Mouse (Mus musculus) spleen, adult 2 months (tissue): Measurements from ENCODE around the gene Surf1. TPM values are rescaled to one million over a fixed set of nuclear protein-coding genes. Genes with fewer than 3 reads are reported as not detected.

Experiments
- DNase-seq, 2 experiments: peaks; one replicate each; pipeline versions ENCODE4 v3.0.0 to v3.0.0-alpha.2; 2012 to 2021; ENCODE audit warnings: low spot score in 2 of 2, low read depth in 1 of 2
- H3K27ac ChIP-seq: fragments of 200-500 bp; 2 replicates; pipeline ENCODE4 v1.5.1; 2012; ENCODE audit warnings: low read length, inconsistent platforms; ENCODE audit not compliant: insufficient read depth
- H3K27me3 ChIP-seq: fragments of 200-500 bp; 2 replicates; pipeline ENCODE4 v1.6.1; 2012; ENCODE audit warnings: mild to moderate bottlenecking, moderate library complexity, low read length, inconsistent platforms; ENCODE audit not compliant: control insufficient read depth, insufficient read depth
- H3K36me3 ChIP-seq: fragments of 200-500 bp; 2 replicates; pipeline ENCODE4 v1.6.1; 2012; ENCODE audit warnings: mild to moderate bottlenecking, low read length, inconsistent platforms; ENCODE audit not compliant: control insufficient read depth, insufficient read depth
- H3K4me1 ChIP-seq: fragments of 200-500 bp; 2 replicates; pipeline ENCODE4 v1.6.1; 2011; ENCODE audit warnings: inconsistent platforms; ENCODE audit not compliant: control insufficient read depth, insufficient read depth, insufficient read length
- H3K4me3 ChIP-seq: fragments of 200-500 bp; 2 replicates; pipeline ENCODE4 v1.5.1; 2011; ENCODE audit warnings: mild to moderate bottlenecking, inconsistent platforms; ENCODE audit not compliant: insufficient read depth, insufficient read length; ENCODE audit errors: extremely low read depth
- CTCF ChIP-seq: fragments of 200-500 bp; IDR thresholded peaks from 2 replicates; pipeline ENCODE4 v1.5.1; 2011; ENCODE audit warnings: mild to moderate bottlenecking, inconsistent platforms; ENCODE audit not compliant: insufficient read depth, insufficient read length, insufficient replicate concordance; ENCODE audit errors: extremely low read depth
- POLR2A ChIP-seq: fragments of 200-500 bp; IDR thresholded peaks from 2 replicates; pipeline ENCODE4 v1.6.1; 2011; ENCODE audit warnings: low read depth, low read length, inconsistent platforms
- WGBS: fragments of 180-500 bp; shearing (Covaris S2); methylation state at CpG from one replicate; pipeline ENCODE4 v1.1.7; 2018; 5-methylcytosine and 5-hydroxymethylcytosine counted together
- polyA plus RNA-seq: library from polyadenylated mRNA; depleted of rRNA; stranded (reverse); fragments of >200 nt; gene quantifications from 2 replicates; pipeline ENCODE4 v1.2.3, GENCODE M21; 2012

The Surf1 gene
- polyA plus RNA-seq, 1 experiment = 35.5 TPM

DNA sequence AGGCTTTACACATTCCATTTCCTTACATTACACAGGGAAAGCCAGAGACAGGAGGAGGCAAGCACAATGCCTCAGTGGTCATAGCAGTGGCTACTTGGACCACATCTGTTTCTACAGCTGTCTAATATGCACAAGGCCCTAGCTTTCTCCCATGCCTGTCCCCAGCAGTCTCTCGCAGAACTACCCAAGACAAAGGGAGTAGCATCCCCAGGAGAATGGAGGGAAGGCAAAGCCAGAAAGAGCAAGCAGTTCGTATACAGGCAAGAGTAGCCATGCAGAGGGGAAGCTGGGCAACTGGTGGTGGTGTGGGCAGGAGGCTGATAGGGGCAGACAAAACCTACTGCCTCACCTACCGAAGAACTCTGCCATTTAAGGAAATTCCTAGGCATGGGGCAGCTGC is 9.9 kb downstream of the Surf1 start:
- TF ChIP-seq POLR2A (no peak), CTCF (no peak)
- no peak for DNase-seq
- Histone ChIP-seq H3K27me3 (no peaks in the 10 kb centered on the region), H3K27ac (no peak overlapping the region), H3K4me1 (peaks cover 5% of the 10 kb centered on the region; the same call in 1 of the 2 replicates), H3K36me3 (peaks cover 5% of the 10 kb centered on the region; the same call in 1 of the 2 replicates), H3K4me3 (no peak overlapping the region)
- WGBS = 93% methylated on average over 3 of the region's 3 CpGs

DNA sequence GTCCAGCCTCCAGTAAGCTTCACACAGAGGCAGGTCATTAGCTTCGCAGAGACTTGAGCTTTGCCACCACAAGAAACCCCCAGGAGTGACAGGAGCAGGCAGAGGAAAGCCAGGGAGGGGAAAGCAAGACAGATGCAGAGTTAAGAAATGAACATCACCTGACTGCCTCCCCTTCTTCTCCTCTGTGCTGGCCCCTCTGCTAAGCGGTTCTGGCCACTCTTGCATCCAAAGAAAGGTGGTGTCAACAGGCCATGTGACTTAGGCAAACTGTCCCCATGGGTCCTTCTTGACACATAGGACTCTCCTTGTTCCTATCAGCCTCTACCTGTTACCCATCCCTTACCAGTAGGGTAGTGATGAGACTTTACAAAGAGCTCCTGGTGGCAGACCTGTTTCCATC is 10.4 kb downstream of the Surf1 start:
- Histone ChIP-seq H3K36me3 (peaks cover 4% of the 10 kb centered on the region; the same call in 1 of the 2 replicates), H3K27ac (no peak overlapping the region), H3K4me1 (peaks cover 7% of the 10 kb centered on the region; the same call in 1 of the 2 replicates), H3K4me3 (no peak overlapping the region), H3K27me3 (no peaks in the 10 kb centered on the region)
- no peak for DNase-seq
- WGBS = 87% methylated on average over 2 of the region's 2 CpGs
- TF ChIP-seq CTCF (no peak), POLR2A (no peak)

DNA sequence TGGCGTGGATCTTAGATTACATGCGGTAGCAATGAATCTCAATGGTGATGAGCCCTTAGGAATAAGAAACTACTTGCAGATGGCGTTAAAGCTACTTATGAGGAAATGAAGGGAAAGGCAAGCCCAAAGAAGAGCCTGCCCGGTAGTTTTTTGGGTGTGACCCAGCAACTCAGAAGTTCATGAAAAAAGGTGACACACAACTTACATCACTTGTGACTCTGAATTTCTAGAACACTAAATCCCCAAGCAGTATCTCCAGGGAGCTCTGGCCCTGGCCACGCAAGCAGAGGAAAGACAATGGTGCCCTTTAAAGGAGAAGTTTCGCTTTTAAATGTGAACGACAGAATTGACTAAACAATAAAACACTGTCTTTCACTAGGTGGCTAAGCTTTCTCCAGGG is 13.0 kb downstream of the Surf1 start:
- TF ChIP-seq CTCF (no peak), POLR2A (no peak)
- peaks cover 7% of the 10 kb centered on the region; the same call in 1 of the 2 replicates for H3K4me1 ChIP-seq
- peaks cover 15% of the 10 kb centered on the region for H3K36me3 ChIP-seq
- peak overlapping the region; percentile 75 for H3K4me3 ChIP-seq
- no peaks in the 10 kb centered on the region for H3K27me3 ChIP-seq
- H3K27ac ChIP-seq = peak overlapping the region; percentile 74
- WGBS = 7% methylated on average over 7 of the region's 7 CpGs
- DNase-seq = no peak

DNA sequence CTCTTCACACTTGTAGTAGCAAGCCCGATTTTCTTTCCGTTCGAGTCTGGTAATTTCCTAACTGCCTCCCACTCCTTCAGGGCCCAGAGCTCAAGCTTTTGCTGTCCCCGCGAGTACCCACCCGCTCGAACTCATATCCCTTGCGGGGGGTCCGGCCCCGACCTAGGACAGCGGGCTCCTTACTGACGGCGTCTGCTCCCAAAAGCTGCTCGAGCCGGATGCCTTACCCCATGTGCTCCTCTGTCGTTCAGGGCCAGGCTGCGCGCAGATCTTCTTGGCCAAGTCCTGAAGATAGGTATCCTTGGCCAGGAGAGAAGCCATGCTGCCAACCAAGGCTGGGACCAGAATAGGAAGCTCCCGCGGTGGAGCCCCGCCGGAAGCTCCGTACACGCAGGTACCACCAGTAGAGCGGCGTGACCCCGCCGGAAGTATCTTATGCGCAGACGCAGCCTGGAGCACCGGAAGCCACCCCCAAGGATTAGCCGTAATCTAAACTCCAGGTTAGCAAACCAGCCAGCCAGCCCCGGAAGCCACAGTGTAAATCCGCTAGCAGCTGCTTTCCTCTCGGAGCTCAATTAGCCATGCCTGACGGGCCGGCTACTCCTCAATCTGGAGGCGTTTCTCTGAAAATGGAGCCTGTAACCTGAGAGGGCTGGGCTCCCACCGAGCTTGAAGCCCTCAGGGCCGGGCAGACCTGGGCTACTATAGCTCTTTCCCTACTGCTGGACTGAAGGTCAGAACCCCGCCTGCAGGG is 13.7 kb downstream of the Surf1 start, which contains the start of gene Surf6:
Surf6 (minus strand) TSS at position 413 of the 754 bp plus-strand sequence.
- peaks cover 19% of the 10 kb centered on the region for H3K36me3 ChIP-seq
- TF ChIP-seq POLR2A (peak; percentile 22; the same call in 1 of the 2 replicates), CTCF (no peak)
- H3K27ac ChIP-seq = peak within 1 kb of the TSS; percentile 74
- peaks cover 7% of the 10 kb centered on the region; the same call in 1 of the 2 replicates for H3K4me1 ChIP-seq
- no peaks in the 10 kb centered on the region for H3K27me3 ChIP-seq
- peak; percentile 88 to 97 for DNase-seq
- peak within 1 kb of the TSS; percentile 75 for H3K4me3 ChIP-seq
- under 1% methylated on average over 41 of the region's 41 CpGs for WGBS

DNA sequence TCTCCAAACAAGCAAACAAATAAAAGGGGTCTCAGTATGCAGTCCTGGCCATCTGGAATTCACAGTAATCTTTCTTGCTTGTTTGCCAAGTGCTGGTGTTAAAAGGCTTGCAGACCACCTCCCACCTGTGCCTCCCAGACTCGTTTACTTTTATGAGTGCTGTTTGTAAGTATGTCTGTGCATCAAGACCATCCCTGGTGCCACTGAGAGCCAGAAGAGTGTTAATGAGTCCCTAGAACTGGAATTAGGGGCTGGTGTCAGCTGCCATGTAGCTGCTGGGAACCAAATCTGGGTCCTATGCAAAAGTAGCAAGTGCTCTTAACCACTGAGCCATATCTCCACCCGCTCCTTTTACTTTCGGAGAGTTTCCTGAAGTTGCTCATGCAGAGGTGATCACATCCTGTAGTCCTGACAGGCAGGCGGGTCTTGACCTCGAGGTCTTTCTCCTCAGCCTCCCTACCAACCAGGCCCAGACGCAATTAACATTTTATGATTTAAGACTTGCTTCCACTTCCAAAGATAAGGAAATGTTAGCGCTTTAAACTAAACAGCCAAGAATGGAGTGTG is 14.4 kb downstream of the Surf1 start:
- WGBS = 4% methylated on average over 7 of the region's 7 CpGs
- no peak for DNase-seq
- Histone ChIP-seq H3K27me3 (no peaks in the 10 kb centered on the region), H3K4me3 (peak overlapping the region; percentile 75; the same call in 1 of the 2 replicates), H3K27ac (no peak overlapping the region; the same call in 1 of the 2 replicates), H3K36me3 (peaks cover 22% of the 10 kb centered on the region), H3K4me1 (peaks cover 7% of the 10 kb centered on the region; the same call in 1 of the 2 replicates)
- TF ChIP-seq CTCF (no peak), POLR2A (no peak)

DNA sequence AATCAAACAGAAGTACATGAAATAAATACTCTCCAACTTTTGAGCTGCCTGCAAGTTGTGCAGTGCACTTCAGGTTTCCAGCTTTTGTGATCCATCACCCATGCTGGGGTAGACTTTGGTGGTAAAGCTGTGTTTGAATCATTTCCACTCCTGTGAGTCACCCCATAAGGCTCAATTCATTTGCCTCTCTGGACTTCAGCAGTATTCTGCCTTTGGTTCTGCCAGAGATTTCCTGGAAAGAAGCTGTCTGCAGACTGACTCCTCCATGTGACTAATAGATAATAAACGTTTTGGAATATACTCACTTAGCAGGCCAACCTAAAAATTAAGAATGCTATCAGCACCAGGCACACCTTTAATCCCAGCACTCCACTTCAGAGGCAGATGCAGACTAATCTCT is 15.6 kb downstream of the Surf1 start:
- DNase-seq = no peak
- no peaks in the 10 kb centered on the region for H3K27me3 ChIP-seq
- H3K36me3 ChIP-seq = peaks cover 23% of the 10 kb centered on the region
- H3K4me1 ChIP-seq = peaks cover 7% of the 10 kb centered on the region; the same call in 1 of the 2 replicates
- no peak overlapping the region for H3K27ac ChIP-seq
- no peak overlapping the region for H3K4me3 ChIP-seq
- no peak for TF ChIP-seq CTCF
- WGBS = 53% methylated on average over 1 of the region's 1 CpGs
